Mouse (Mus musculus) spleen, adult 18-20 months (tissue): Measurements from ENCODE around the gene Ggta1.

Experiments
- DNase-seq, 2 experiments: peaks; one replicate each; pipeline ENCODE4 v3.0.0; 2022; ENCODE audit warnings: mixed read lengths in 2 of 2

The Ggta1 gene

DNA sequence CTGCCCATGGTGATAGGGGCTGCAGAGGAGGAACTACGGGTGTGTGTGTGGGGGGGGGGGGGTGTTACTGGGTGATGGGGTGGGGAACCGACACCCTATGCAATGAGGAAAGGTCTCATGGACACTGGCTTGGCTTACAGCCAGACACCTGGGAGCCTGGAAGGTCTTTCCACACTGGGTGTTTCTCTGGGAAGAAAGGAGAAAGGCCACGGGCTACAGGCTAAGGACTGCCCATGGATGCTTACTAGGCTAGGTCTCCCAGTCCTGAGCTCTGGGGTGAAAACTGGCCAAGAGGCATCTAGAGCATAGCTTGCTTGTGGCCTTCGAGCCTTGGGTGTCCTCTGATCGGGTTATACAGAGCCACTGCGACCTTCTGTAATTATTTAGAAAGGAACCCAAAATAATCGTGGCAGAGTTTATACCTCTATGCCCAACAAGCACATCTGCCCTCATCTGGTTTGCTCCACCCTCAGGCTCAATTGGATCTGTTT, at the start of gene Ggta1:
Ggta1 (minus strand) TSS at position 441 of the 491 bp plus-strand sequence.
- no peak for DNase-seq

DNA sequence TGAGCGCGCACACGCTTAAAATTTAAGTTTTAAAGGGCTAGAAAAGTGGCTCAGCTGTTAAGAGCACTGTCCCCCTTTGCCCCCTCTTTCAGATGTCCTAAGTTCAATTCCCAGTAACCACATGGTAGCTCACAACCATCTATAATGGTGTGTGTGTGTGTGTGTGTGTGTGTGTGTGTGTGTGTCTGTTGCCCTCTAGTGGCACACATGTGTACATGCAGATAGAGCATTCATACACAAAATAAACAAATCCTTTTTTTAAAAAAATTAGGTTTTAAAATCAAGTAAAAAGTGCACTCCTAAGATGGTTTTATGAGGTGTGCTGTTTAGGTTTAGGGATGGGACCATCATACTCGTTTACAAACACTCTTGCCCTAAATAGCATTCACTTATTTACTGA, 49.2 kb upstream of the Ggta1 start:
- DNase-seq, result no peak

DNA sequence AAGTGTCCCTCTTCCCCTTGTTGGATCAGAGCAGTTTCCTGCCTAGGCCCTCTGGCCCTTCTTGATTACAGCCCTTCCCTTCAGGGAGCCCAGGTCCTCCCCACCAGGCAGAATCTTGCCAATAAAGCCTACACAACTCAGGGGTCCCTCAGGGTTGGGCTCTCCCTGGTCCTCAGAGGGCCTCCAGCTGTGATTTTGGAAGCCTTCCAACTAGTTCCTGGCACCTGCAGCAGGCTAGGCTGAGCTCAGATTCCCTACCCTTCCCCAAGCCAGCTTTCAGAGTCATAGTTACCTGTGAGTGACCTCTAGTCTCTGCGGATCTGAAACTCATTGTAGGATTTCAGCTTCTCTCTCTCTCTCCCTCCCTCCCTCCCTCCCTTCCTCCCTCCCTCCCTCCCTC, 47.9 kb upstream of the Ggta1 start:
- no peak for DNase-seq

DNA sequence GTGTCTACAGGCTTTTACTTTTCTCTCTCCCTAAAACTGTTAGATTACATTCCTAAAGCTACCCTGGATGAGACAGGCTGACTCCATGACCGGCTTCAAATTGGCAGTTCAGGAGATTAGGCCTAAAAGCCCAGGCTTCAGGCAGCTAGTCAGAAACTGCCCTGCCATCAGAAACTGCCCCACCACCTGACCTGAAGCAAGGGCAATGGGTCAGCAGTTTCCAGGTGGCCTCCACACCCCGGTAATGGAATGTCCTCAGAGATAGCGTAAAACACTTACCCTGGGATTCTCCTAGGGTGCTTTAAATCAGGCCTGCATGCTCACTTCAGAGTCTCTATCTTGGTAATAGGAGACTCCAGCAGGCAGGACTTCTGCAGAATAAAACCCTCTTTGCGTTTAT, 46.9 kb upstream of the Ggta1 start:
- DNase-seq, result no peak

DNA sequence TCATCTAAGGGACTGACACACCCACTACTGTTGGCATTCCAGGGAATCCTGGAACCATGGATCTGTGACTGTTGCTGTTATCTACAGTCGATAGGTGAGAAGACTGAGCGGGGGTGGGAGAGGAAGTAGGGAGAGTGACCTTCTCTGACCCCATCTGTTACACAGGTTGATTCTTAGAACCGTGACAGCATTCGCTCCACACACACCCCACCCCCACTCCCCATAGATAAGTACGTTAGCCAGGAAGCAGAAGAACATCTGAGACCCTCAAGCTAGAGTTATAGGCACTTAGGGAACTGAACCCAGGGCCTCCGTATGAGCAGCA, 46.3 kb upstream of the Ggta1 start:
- DNase-seq, result no peak

DNA sequence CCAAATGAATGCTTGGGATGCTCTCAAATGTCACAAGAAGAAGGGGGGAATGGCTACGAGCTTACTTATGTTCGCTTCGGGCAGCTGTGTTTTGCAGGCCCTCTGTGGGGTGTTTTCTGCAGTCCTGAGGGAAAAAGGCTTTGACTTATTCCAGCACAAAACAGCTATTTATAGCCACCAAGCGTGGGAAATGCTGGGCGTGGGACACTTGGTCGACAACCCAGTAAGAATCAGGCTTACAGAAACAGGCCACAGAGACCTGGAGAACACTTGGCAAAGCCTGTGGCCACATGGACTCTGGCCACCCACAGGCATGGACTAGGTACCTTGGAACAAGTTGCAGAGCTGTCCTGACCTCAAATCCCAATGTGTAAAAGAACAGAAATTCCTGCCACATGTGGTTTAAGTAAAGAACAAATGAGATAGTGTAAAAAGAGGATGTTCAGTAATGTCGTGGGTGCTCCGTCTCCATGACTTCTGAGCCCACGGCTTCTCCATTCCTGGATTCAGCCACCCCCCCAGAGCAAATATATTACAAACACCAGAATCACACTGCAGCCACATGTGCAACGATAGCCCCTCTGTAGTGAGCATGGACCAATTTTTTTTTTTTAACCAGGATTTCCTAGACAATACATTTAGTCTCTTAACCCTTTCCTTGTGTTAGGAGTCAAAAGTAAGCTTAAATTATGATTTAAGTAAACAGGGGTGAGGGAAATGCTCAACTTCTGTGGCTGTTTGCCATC, 45.7 kb upstream of the Ggta1 start:
- no peak for DNase-seq

DNA sequence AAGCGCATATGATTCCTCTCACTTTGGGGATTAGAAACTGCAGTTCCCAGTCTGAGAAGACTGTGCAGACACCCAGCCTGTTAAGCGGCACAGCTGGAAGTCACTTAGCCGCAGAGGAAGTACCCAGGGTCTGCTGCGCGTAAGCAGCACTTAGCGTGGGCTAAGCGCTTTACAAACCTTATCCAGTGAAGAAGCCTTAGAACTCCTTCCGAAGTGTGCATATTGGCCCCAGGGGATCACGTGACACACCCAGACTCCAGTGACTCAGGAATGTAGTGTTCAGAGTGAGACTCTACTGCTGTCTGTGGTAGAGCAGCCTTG, 44.1 kb upstream of the Ggta1 start:
- peak; percentile 16 to 32 for DNase-seq

DNA sequence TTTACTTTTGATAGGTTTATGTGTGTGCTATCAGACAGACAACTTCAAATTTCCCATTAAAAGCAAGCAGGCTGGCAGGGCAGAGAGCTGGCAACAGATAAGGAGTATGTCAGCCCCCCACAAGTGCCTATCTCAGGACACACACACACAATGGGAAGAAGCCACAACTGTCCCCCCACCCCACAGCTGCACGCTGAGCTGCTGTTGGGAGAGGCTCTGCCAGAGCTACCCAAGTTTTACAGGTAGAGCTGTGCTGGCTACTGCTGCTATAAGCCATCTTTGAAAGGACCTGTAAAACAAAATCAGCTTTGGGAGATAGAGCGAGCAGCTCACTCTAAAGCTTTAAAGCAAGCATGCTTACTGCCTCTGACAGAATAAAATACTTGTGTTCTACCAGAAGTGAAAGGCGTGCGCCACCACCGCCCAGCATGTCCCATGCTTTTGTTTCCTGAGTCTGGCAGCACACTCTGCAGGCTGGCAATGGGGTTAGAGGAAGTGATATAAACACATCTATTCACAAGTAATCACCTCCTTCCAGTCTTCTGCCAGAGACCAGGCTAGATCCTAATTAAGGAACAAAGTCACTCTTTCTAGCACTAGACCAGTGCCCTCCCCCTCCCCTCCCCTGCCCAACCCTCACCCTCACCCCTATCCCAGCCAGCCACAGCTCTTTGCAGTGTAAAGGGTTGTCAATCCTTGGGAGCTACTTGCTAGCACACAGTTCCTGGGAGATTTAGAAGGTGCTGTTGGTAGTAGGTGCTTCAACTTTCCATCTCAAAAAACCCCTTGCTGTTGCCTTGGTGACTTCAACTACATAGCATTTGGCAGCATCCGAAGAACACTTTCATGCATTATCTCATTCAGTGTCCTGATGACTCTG, 43.5 kb upstream of the Ggta1 start:
- peak; percentile 36 to 41 for DNase-seq

DNA sequence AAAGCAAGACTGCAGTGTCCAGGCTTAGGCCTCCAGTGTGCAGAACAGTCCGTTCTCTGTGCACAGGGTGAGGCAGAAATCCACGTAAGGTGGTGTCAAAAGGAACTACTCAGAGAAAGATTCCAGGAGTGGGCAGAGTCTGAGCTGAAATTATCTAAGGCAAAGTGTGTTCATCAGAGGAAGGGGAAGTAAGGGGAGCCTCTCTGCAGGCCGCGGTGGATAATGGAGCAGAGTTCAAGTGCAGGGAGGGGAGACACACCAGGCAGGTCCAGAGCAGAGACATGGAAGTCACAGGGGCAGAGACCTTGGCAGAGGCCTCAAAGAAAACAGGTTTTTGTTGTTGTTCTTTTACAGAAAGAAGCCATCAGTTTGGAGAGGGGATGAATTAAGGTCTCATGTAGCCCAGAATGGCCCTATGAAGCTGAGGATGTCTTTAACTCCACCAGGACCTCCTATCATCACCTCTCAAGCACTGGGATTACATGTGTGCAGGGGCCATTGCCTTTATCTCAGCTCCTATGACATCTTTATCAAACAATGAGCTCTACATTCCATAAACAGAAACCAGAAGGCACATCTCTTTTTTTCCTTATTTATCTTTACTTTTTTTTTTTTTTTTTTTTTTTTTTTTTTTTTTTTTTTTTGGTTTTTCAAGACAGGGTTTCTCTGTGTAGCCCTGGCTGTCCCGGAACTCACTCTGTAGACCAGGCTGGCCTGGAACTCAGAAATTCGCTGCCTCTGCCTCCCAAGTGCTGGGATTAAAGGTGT, 42.7 kb upstream of the Ggta1 start:
- no peak for DNase-seq

DNA sequence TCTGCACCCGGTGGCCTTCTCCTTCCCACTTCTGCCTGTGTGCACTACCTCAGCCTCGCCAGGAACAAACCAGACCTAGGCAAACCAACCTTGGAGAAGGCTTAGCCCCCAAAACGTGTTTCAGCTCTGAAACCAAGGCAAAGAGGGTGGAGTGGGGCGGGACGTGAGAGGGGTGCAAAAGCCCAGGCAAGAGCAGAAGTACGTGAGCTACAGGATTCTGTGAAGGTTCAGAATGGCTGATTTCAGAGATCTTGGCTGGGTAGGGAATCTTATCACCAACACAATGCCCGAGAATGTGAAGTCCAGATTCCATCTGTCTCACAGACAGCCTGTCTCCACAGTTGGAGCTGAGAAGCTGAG, 41.4 kb upstream of the Ggta1 start:
- no peak for DNase-seq

DNA sequence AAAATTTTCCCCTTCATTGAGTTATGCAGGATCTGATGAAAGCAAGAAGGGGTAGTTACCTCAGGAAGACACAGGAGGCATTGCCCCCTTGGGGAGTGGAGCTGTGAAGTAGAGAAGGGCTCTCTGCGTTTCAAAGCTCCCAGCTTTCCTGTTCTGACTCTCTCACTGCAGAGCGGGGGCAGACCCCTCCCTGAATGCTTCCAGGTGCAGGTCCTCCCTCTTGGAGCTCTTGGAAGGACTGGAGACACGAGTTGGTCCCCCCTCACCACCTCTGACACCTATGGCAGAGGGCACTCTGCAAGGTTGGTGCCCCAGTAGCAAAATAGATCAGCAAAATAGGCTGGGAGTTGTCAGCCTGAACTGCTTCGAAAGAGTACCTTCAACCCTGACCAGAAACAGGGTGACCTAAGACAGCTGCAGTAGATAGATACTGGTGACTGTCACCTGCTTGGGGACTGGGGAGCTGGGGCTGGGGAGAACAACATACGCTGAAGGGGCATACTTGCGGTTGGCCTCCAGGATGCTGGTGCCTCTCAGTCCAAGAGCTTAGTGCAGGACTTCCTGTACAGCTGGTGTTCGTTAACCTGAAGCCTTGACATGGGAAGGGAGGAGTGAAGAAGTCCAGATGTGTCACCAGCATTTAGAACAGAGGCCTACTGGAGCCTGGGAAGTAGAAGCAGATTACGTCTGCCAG, 40.8 kb upstream of the Ggta1 start:
- peak in 1 of 2 experiments; percentile 16 for DNase-seq

DNA sequence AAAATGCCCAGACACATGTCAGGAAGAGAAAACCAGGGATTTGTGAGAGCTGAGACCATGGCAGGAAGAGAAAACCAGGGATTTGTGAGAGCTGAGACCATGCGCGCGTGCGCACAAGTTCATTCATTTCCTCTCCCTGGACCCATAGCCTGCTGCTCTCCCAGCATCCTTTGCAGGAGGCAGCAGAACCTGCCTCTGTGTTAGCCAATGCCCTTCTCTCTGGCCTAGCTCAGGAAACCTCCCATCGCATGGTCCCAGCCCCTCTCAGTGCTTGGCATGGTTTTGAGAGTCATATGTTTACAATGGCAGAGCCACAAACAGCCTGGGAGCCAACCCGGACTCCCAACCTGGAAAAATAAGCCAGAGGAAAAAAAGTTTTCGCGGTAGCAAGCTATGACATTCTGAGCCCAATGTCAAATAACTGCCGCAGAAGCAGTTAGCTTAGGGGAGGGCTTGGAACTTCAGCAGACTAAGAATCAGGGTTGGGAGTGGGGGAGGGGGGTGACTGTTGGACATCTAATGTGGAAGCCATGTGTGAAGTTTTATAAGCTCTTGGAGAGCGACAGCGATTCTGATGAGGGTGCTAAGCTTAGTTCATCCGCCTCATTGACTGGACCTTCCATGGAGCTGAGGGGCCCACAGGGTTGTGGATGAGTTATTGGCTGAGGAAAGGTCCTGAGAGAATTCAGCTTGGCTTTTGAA, 40.1 kb upstream of the Ggta1 start:
- no peak for DNase-seq

DNA sequence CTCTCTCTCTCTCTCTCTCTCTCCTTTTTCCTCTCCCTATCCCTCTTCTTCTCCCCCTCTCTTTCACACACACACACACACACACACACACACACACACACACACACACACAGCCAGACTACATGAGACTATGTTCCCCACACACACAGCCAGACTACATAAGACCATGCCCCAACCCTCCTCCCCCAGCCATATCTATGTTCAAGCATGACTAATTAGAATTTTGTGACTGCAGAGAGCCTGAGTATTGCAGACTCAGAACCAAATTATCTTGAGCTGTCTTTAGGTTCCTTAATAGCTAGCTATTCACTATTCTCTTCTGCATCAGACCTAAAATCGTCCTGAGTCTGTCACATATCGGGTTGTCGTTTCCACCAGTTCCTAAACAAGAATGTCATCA, 39.5 kb upstream of the Ggta1 start:
- DNase-seq, result no peak

DNA sequence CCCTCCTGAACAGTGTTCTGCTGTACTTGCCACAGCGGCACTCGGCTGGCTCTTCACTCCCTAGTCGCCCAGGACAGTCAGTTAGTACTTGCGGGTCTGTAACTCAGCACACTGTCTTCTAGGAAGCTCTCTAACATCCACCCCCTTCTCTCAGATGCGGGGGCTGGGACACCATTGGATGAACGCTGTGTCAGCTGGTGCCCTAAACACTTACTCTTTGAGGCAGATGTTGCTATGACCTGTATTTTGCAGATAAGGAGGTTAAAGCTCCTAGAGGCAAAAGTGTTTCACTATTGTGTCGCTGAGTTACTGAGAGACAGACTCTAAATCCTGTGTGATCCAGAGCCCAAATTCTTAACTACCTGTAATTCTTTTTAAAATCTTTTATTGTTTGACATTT, 36.4 kb upstream of the Ggta1 start:
- no peak for DNase-seq

DNA sequence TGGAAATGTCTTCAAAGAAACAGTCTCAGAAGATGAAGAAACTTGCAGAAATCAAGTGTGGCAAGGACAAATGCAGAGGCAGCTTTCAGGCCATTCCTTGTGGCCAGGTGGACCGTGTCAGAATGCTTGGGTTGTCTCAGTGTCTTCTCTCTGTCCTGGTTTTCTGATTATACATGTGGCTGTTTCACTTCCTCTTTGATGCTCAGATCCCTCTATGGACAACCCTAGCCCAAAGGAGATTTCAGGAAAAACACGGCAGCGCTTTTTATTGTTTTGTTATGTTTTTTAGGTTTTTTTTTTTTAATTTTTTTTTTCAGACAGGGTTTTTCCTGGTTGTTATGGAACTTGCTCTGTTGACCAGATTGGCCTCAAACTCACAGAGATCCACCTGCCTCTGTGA, 35.9 kb upstream of the Ggta1 start:
- DNase-seq, result no peak

DNA sequence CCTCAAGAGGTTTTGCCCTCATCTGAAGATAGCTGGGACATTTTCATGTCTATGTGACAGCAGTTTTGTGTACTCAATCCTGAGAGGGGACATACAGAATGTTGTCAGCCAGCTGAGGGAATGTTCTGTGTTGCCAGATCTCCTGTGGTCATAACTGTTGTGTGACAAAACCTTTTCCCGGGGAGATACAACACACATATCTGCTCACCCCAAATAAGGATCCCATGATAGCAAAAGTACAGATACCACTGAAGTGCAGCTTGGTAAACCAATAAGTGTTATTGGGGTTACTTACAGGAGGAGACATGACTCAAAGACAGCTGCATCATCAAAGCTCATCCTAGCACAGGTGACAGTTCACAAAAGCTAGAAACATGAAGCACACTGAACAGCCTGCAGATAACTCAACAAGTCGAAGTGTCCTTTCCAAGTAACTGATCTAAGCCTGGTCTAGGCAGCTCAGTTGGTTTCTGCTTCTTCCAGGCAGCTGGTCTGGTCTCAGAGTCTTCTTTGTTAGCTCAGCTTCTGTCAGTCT, 34.7 kb upstream of the Ggta1 start:
- DNase-seq, result no peak

DNA sequence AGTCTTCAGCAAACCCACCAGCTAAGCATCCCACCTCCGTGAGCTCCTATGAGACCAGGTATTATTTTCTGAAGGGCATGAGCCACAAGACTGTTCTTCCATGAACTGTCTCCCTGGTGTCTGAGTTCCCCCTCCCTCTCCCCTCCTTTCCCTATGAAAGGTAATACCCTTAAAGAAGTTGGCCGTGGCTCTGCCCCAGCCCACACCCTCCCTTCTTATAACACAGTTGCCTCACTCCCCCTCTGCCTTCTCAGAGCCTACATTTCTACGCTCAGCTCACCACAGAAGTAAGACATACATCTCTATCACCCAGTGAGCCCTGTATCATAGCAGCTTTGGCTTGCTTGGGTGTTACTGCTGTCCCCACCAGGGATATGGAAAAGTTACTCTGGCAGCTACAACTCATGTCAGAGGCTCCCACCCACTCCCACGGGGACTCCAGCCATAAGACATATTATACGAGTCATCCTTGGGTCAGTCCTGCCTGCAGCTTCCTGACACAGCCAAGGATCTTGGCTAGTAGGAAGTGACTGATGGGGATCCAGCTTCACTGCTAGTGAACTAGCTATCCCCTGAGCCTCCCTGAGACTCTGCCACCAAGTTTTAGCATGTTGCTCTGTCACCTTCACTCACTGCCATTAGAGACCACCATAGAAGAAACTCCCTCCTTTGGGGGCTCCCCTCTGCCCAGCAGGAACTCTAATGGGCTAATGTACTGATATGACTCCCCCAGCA, 33.4 kb upstream of the Ggta1 start:
- DNase-seq, result peak; percentile 32 to 53

DNA sequence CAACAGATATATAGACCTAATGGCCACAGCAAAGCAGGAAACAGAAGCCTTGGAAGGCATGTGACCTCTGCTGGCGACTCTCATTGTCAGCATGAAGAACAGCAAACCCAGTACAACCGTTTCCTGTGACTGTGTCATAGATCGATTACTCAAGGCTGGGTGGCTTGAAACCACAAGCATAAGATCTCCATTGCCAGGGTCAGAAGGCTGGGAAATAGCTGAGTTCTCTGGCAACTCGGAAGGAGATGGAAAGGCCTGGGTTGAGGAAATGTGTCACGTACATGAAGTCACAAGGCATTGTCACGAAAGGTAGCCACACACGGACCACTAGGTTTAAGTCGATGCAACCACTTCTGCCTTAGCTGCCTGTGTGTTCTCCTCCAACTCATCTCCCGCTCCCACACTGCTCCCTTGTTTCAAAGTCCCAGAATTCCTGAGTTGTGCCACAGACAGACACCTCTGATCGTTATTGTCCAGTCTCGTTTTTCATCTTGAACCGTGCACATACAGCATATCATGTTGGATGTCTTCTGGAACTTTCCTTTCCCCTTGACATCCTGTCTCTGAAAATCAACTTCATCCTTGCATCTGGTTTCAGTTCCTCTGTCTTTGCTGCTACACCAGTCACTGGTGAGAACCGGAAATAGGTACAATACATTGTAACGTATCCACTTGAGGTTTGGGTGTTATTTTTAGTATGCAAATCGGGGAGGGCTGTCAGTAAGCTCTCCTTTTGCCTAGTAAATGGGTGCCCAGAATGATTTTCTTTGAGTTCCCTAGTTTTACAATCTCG, 32.7 kb upstream of the Ggta1 start:
- peak; percentile 56 to 63 for DNase-seq

DNA sequence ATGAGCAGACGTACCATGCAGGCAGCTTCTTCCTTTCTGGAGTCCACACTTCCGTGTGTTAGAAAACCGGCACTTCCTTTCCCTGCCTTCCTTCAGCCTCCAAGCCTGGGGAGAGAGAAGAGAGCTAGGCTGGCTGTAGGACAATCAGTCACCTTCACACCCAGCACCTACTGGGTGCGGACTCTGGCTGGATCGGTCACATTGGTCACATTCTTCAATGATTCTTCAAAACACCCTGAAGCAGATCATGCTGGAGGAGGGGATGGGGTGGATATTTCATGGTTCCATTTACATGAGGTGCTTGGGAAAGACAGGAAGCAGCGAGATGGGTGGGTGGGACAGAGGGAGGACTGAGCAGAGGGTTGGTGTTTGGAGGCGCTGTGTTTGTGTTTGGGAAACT, 30.5 kb upstream of the Ggta1 start:
- no peak for DNase-seq

DNA sequence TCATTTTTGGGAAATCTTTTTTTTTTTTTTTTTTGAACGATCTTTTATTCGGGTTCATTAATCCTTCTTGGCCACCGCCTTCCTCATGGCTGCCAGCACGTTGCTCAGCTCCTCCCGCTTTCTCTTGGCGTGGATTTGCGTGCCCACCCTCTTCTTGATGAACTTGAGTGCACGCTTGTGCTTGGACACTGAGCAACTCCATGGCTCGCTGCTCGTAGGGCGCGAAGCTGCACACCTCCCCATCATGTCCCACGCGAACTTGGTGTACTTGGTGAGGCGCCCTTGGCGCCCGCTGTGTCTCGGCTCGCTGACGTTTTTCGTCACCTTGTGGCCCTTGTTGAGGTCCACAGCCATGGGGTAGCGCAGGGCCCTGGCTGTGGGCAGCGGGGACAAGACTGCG, 28.1 kb upstream of the Ggta1 start:
- DNase-seq, result no peak
